In the genomic region with DNA sequence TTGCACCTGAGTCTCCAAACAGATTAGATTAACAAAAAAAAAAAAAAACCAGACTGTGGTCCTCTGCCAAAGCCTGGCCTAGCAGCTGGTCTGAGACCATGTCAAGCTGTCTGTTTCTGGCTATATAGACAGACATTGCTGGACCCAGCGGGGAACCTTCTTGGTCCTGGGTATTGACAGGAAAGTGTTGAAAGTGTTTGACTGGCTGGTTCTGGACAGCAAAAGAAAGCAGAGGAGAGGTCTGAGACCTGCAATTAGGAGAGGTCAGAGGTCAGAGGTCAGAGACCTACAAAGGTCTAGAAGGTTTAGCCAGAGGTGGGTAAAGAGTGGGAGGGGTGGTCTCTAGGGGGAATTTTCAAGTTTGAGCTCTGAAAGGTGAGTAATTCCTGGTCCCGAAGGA, we compare ENCODE assay signal across 21 mouse cellular contexts. TPM values are rescaled to one million over a fixed set of nuclear protein-coding genes. Genes with fewer than 3 reads are reported as not detected.
DNase-seq lines count a peak whose midpoint lies in the region; ATAC-seq lines count a peak whose summit lies in the region.
"Had no signal": no experiment of that assay in that cellular context is flagged by ENCODE, and none has a peak within 500 bp of the region (broad histone marks: within the 10 kb centered on the region; RNA-seq: fewer than 3 reads in every experiment).

No protein-coding gene starts in this region.

- no peak overlapping the region for H3K9ac ChIP-seq in forebrain, embryonic 12.5 days
- H3K9ac ChIP-seq: liver, embryonic 12.5 days had no signal

- H3K4me2 ChIP-seq in forebrain, embryonic 12.5 days: no peak overlapping the region
- H3K4me2 ChIP-seq: liver, embryonic 12.5 days had no signal

- 12% methylated on average over 2 of the region's 2 CpGs for WGBS in embryonic facial prominence, embryonic 10.5 days
- WGBS in forebrain, embryonic 12.5 days: 28% methylated on average over 2 of the region's 2 CpGs

- H3K9me3 ChIP-seq in embryonic facial prominence, embryonic 10.5 days: no peaks in the 10 kb centered on the region
- no peaks in the 10 kb centered on the region for H3K9me3 ChIP-seq in forebrain, embryonic 12.5 days
- H3K9me3 ChIP-seq: liver, embryonic 12.5 days; megakaryocyte, embryonic 14.5 days had no signal

- ATAC-seq in forebrain, embryonic 12.5 days (ENCODE audit: low FRiP score): no peak
- ATAC-seq: forebrain, embryonic 16.5 days; inflammation-experienced regulatory T-cells, adult 6 months; liver, embryonic 12.5 days had no signal

- no peak overlapping the region for H3K27ac ChIP-seq in embryonic facial prominence, embryonic 10.5 days (replicated peaks)
- no peak overlapping the region for H3K27ac ChIP-seq in forebrain, embryonic 12.5 days
- H3K27ac ChIP-seq: kidney, postnatal 0 days; left cerebral cortex, adult 2 months; liver, embryonic 12.5 days had no signal

- peak; percentile 64 to 68 for DNase-seq in cerebellum, postnatal 10 days
- no peak for DNase-seq in cerebellum, adult 8-10 months
- peak; percentile 51 for DNase-seq in left cerebral cortex, postnatal 4 days
- DNase-seq in left cerebral cortex, adult 11 months (ENCODE audit: low spot score): no peak
- DNase-seq in B cell, adult 2 months: peak; percentile 10 to 11
- DNase-seq in embryonic facial prominence, embryonic 10.5 days (ENCODE audit: low spot score): peak; percentile 16
- no peak for DNase-seq in thymus, postnatal 10 days (ENCODE audit: low spot score in 2 of 2)
- DNase-seq: adrenal gland, postnatal 10 days; cerebellum, adult 9-11 months; heart, postnatal 36 days; kidney, adult 18-20 months; lung, adult 18-20 months; lung, postnatal 14 days; right cerebral cortex, postnatal 25 days had no signal

- peaks cover 18% of the 10 kb centered on the region; the same call in 1 of the 2 replicates for H3K27me3 ChIP-seq in embryonic facial prominence, embryonic 10.5 days (replicated peaks; ENCODE audit: low read depth, poor library complexity, severe bottlenecking)
- H3K27me3 ChIP-seq in forebrain, embryonic 12.5 days: no peaks in the 10 kb centered on the region
- H3K27me3 ChIP-seq: liver, embryonic 12.5 days had no signal

- H3K4me3 ChIP-seq in embryonic facial prominence, embryonic 10.5 days: no peak overlapping the region
- H3K4me3 ChIP-seq in forebrain, embryonic 12.5 days (replicated peaks): no peak overlapping the region
- H3K4me3 ChIP-seq: left cerebral cortex, adult 2 months; liver, embryonic 12.5 days had no signal

- no peaks in the 10 kb centered on the region for H3K36me3 ChIP-seq in embryonic facial prominence, embryonic 10.5 days (replicated peaks)
- H3K36me3 ChIP-seq in forebrain, embryonic 12.5 days (replicated peaks): no peaks in the 10 kb centered on the region
- H3K36me3 ChIP-seq: liver, embryonic 12.5 days had no signal

- intact Hi-C loops in left cerebral cortex, postnatal 4 days (cut with DNase I): loop anchor here (10.0 kb wide), 1 partner anchor 94 kb away; the partner anchor contains the start of gene Gm10428

- H3K4me1 ChIP-seq in embryonic facial prominence, embryonic 10.5 days: peaks cover 24% of the 10 kb centered on the region
- peaks cover 6% of the 10 kb centered on the region; the same call in 1 of the 2 replicates for H3K4me1 ChIP-seq in forebrain, embryonic 12.5 days

RNA-seq across cellular contexts. Expression of gene Fbxw10, which starts 1.4 kb away (rescaled TPM):
- total RNA-seq in left cerebral cortex, postnatal 4 days (2021): under 1 TPM; 0.89 to 0.96 TPM
- polyA plus RNA-seq in embryonic facial prominence, embryonic 10.5 days (2016; fragmentation: Nextera tagmentation; extraction: Ambion mirVana): 0.40 and 0.81 TPM in 2 replicates
- polyA plus RNA-seq in forebrain, embryonic 12.5 days (2016; fragmentation: Nextera tagmentation; extraction: Ambion mirVana): 0.24 and 0.62 TPM in 2 replicates

RNA-seq across cellular contexts. Expression of gene Trim16, which starts 28.3 kb away (rescaled TPM):
- total RNA-seq in left cerebral cortex, postnatal 4 days (2021): 10 to 100 TPM; 10.8 to 10.9 TPM
- polyA plus RNA-seq in embryonic facial prominence, embryonic 10.5 days (2016; fragmentation: Nextera tagmentation; extraction: Ambion mirVana): 2.9 and 3.7 TPM in 2 replicates
- 4.4 and 5.3 TPM in 2 replicates for polyA plus RNA-seq in forebrain, embryonic 12.5 days (2016; fragmentation: Nextera tagmentation; extraction: Ambion mirVana)

RNA-seq across cellular contexts. Expression of gene Tvp23b, which starts 31.0 kb away (rescaled TPM):
- 10 to 100 TPM; 19.6 to 22.0 TPM for total RNA-seq in left cerebral cortex, postnatal 4 days (2021)
- 45.4 and 50.0 TPM in 2 replicates for polyA plus RNA-seq in embryonic facial prominence, embryonic 10.5 days (2016; fragmentation: Nextera tagmentation; extraction: Ambion mirVana)
- polyA plus RNA-seq in forebrain, embryonic 12.5 days (2016; fragmentation: Nextera tagmentation; extraction: Ambion mirVana): 41.3 and 42.2 TPM in 2 replicates

RNA-seq across cellular contexts. Expression of gene Zfp286, which starts 59.0 kb away (rescaled TPM):
- 10 to 100 TPM; 29.7 to 32.4 TPM for total RNA-seq in left cerebral cortex, postnatal 4 days (2021)
- 25.6 and 28.5 TPM in 2 replicates for polyA plus RNA-seq in embryonic facial prominence, embryonic 10.5 days (2016; fragmentation: Nextera tagmentation; extraction: Ambion mirVana)
- polyA plus RNA-seq in forebrain, embryonic 12.5 days (2016; fragmentation: Nextera tagmentation; extraction: Ambion mirVana): 31.9 and 33.6 TPM in 2 replicates

Comparison
In these comparisons a context has a peak if more than half of its experiments do, and no peak if none do; other contexts are left out.
1. DNase-seq: peak in cerebellum, postnatal 10 days (2 of 2), left cerebral cortex, postnatal 4 days (single experiment), B cell, adult 2 months (2 of 2) and embryonic facial prominence, embryonic 10.5 days (single experiment); none in cerebellum, adult 8-10 months (single experiment), left cerebral cortex, adult 11 months (single experiment) and thymus, postnatal 10 days (0 of 2).